Mouse (Mus musculus): Measurements from ENCODE around the gene Nbea. TPM values are rescaled to one million over a fixed set of nuclear protein-coding genes. Genes with fewer than 3 reads are reported as not detected.
A peak's percentile ranks its signal among the peaks of the same experiment; 100 is the strongest.

Nbea gene
- total RNA-seq, 1 experiment from 2014 or later = 20.0 TPM

GRCm38 (mm10) chr3:55828481-55829256 is 354.8 kb downstream of the Nbea start:
- DNase-seq = no peak

DNA sequence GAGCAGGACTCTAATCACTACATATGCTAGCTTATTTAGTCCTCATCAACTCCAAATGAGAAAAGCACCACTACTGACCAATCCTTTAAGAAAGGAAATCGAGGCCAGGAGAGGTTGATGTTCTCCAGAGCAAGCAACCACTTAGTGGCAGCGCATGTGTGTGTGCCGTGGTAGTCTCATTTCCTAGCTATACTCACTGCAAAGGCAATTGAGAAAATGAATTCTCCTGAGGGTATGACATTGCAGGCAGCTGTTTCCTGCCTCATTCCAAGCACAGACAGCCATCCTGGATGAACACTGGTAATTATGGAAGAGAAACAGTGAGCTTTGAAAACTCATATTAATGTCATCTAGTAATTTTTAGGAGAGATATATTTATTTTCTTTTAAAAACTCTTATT is 358.6 kb downstream of the Nbea start:
- DNase-seq = no peak

DNA sequence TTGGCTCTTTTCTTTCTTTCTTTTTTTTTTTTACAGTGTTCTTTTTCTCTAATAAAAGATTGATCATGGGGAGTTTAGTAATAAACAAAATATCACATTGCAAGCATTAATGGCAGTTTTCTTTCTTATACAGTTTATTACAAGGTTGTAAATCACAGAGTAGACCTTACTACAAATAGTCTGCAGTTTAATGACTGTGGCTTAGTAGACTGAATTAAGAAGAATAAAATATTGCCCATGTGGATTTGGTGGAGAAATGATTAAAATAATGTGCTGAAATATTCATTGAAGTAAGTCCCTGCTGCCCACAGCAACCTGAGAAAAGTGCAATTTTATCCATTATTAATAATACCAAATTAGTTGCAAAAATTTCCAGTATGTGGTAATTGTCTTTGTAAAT is 363.9 kb downstream of the Nbea start:
- no peak for DNase-seq

DNA sequence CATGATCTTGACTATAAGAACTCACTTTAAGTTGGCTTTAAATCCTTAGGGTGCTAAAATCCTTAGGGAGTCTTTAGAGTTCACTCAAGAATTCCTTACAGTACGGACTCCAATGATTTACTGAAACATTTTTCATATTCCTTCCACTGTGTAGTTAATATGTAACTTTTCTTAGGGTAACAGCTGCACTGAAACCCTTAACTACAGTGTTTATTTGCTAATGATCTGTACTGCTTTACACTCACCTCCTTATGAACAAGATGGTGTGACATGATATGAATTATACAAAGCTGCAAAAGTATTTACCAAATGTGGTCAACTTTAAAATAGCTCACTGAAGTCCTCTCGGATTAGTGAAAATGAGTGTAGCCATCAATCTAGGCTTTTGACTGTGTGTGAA is 365.4 kb downstream of the Nbea start:
- no peak for DNase-seq

- no peak for DNase-seq
Observed at GRCm38 (mm10) chr3:55816638-55817375, 366.7 kb downstream of the Nbea start.

DNA sequence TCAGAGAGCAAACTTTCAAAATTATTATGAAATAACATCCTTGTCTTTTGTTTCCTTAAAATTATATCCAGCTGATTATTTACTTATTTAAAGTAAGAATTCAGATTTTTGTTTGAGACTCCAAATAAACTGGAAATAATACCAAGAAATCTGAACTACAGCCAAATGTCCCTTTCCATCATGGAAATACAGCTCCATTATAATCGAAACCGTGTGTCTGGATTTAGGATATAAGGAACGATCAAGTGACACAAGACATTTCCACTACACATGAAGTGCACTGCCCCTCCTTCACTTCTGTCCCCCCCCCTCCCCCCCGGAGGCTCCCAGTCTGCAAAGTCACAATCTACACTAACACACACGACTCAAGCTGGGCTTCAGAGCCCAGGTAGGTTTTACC is 367.4 kb downstream of the Nbea start:
- no peak for DNase-seq

- no peak for DNase-seq
Observed at GRCm38 (mm10) chr3:55814993-55815625, 368.4 kb downstream of the Nbea start.

DNA sequence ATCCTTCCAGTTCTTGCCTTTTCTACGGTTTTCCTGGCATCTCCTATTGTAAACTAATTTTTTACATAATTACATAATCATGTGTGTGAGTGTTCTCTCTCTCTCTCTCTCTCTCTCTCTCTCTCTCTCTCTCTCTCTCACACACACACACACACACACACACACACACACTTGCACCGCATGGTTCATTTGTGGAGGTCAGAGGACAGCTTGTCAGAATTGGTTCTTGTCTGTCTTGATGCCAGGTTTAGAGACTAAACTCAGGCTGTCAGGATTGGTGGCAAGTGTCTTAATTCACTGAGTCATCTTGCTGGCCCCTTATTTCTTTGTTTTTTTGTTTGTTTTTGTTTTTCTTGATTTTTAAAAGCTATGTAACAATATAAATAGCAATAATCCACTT is 388.7 kb downstream of the Nbea start:
- DNase-seq = no peak

DNA sequence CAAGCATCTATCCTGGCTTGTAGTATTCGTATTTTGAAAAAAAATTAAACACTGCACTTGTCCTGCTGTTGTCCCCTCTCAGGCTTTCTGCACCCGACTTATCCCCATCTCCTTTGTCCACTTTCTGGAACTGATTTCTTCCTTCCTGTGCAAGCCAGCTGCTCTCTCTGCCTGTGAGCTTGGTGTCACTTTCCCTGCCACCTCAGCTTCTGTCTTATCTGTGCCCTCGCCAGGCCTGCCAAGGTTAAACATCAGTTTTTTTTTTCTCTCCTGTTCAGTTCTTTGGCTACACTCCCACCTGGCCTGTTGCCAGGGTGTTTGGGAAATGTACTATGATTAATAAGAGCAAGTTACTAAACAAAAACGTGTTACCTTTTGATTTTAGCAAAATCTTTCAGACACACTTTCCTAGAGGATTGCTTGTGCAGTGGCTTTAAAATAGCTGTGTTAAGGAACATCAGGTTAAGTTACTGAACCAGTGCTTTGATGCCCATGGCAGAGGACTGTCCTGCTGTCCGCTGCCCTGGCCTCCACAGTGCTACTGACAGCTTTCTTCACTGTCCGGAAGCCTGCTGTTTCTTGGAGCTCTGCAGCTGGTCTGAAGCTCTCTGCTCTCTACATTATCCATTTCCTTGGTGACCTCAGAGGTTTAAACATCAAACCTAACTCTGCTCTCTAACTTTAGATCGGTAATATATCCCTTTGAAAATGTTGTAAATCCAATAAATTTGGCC is 389.5 kb downstream of the Nbea start:
- DNase-seq = peak; percentile 93

- no peak for DNase-seq
Observed at GRCm38 (mm10) chr3:55792251-55792650, 391.2 kb downstream of the Nbea start.

GRCm38 (mm10) chr3:55790609-55791008 is 392.9 kb downstream of the Nbea start:
- DNase-seq = no peak

DNA sequence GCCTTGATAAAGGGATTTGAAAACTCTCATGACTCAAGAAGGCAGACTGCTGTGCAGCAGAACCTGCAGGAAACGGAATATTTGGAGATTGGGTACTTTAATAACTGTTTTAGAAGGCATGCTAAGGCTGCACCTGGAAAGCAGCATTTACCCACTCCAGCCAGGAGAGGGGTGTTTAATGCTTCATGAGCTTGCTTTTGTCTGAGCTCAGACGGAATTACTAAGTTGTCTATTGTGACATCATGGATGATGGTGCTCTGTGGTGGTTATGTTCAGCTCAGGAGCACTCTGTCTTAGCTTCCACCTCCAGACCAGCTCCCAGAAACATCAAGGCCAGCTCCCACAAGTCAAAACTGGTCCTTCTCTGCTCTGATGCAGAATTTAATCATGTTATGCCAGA is 393.6 kb downstream of the Nbea start:
- DNase-seq = no peak

DNA sequence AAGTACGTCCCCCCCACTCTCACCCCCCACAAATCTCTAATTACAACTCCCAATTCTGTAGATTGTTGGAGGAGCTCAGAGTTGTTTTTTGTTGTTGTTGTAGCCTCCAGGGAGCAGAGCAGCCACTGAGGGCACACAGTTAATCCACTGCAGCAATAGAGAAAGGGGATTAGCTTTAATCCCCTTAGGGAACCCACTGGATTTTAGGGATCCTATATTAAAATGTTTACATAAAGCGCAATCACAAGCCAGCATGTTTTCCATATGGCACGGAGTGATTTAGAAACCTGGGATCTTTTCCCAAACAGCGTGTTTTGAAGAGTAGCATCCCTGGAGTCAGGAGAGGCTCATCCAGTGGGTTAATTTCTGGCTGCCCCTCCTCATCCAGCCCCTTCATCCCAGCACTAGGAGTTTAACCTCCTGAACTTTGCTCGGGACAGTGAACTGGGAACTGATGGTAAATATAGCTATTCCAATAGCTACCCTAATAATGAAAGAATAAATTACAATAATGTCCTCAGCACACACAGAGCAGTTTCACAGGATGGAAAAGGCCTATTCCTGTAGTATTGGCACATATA is 394.8 kb downstream of the Nbea start:
- DNase-seq = no peak

DNA sequence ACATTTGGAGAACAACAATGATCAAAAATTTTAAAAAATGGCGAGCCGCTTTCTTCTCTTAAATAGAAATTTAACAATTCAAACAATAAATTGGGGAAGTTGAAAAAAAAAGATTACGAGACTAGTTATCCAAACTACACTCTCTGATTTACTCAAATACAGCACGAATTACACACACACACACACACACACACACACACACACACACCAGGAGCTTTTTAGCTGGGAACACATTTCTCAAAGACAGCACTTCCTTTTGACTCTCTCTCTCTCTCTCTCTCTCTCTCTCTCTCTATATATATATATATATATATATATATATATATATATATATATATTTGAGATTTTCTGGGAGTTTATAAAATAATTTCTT is 395.3 kb downstream of the Nbea start:
- DNase-seq = no peak

DNA sequence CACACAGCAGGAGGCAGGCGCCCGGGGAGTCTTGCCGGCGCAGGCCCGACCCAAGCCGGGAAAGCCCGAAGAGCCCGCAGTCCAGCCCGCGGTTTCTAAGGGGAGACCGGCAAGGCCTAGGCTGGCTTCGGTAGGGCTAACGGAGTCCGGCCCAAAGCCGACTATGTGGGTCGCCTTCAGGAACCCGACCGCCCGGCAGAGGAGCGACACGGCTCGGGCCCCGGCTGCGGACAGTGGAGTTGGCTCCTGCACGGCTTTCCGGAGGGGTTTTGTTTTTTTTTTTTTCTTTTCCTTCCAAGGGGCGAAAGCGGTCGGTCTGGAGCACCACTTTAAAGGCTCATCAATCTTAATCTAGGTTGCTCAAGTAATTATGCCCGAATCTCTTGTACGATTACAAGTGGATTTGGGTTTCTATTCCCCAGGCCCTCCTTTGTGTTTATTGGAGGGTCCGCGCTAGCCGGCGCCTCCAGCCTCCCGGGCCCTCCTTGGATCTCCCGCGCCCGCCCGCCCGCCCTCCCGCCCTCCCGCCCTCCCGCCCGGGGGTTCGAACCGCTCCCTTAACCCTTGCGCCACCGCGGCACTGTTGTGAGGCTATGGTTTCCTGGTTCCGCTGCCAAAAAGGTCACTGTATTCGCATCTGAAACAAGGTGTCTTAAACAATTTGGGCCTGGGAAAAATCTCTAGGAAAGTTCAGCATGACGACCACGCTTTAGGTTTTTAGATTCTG is 395.9 kb downstream of the Nbea start:
- DNase-seq = peak; percentile 67

- no peak for DNase-seq
Observed at GRCm38 (mm10) chr3:55786835-55787486, 396.5 kb downstream of the Nbea start.

DNA sequence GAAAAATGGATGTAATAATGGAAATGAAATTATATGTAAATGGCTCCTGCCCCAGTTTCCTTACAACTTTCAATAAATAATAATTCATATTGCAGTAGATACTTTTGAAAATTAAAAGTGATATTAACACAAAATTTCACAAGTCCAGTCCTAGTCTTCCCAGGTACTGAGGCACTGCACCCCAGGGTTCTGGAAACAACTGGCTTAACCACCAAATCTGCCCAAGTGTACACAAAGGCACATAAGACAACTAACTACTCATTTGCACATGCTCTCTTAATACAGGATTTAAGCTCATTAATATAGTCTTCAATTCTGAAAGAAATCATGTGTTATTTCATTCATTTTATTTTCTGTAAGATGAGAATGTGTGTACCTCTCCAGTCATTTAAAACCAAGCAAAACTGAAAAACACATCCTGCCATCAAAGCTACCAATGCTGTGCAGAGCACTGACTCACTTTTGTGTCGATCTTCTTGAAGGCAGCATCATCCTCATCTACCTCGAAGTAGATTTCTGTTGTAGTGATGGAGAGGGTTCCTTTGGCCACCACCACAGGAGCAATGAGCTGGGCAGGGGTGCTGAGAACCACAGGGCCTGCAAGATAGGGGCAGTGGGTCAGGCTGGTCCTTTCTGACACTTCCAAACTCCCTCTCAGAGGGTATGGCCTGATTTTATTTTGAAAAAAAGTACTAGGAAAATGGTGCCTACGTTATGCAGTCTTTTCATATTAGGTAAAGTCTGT is 397.3 kb downstream of the Nbea start:
- DNase-seq = no peak

DNA sequence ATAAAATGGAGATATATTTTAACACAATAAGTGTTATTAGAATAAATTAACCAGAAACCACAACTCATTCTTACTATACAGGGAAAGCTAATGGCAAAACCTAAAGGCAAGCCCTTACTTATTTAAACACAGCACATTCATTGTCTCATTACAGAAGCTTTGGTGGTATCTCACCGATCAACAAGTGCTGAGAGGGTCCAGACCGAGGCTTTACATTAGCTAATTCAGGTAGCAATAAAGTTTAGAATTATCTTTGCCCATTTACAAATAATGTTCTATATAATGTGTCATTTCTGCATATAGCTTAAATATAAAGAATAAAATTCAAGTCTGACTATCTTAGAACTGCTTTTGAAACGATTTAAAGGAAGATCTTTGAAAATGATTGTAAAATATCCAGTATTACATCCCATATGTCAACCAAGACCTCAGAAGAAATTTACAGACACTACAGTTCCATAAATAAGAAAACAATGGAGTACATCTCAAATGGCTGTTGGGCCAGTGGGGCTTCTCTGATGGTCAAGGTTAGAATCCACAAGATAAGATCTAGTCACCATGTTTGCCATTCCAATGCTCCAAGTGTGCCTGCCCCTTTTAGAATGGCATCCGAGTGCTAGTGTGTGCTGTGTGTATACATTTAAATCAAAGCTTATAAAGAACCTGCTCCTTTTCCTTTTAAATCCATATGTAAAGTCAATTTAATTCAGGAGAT is 398.1 kb downstream of the Nbea start:
- no peak for DNase-seq

GRCm38 (mm10) chr3:55784101-55784500 is 399.4 kb downstream of the Nbea start:
- DNase-seq = no peak

All from adrenal gland, postnatal 14 days (tissue).